Mouse (Mus musculus): ENCODE data around the gene Gid4. TPM values are rescaled to one million over a fixed set of nuclear protein-coding genes. Genes with fewer than 3 reads are reported as not detected.
"Not testable (repeated sequence)": the region's sequence is repeated elsewhere in the genome, so short reads cannot be mapped to it uniquely, and the experiment has no call there.

Gene Gid4
- total RNA-seq, 1 experiment: 19.7 TPM

DNA sequence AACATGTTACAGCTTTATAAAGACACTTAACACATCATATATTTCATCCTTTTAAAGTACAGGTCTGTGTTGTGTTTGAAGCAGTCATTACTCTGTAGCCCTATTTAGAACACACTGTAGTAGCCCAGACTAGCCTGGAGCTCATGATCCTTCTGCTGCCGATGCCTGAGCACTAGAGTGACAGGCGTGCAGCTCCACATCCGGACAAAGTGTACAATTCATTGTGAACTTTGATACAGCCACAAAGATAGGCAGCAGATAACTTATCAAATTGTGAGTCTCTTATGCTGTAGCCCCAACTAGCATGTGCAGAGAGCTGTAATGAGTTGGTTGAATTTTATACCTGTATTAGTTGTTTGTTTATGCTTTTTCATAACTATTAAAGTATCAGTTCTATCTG, 10.7 kb downstream of the Gid4 start:
- DNase-seq (ENCODE audit: low read depth, low spot score): no peak
- no peak overlapping the region for H3K9ac ChIP-seq (ENCODE audit: insufficient read depth, low read depth, low read length, poor library complexity, severe bottlenecking)
- no peak for TF ChIP-seq CHD2 (IDR thresholded peaks at IDR 0.05; ENCODE audit: low read depth, low read length)
- TF ChIP-seq ZC3H11A (IDR thresholded peaks at IDR 0.05; ENCODE audit: borderline replicate concordance, low read depth, low read length): no peak
- no peak for TF ChIP-seq MAFK (IDR thresholded peaks at IDR 0.05; ENCODE audit: insufficient read depth, low read depth, low read length)
- H3K9me3 ChIP-seq (ENCODE audit: control insufficient read depth, insufficient read depth, low read depth, low read length): no peaks in the 10 kb centered on the region
- in situ Hi-C loops (cut with MboI; ENCODE audit: low sequenced_read_pairs in 2 of 2, unreplicated experiment in 2 of 2): no loop called here
- H3K27ac ChIP-seq (ENCODE audit: insufficient read depth, low read depth, low read length, poor library complexity, severe bottlenecking): no peak overlapping the region
- H3K4me3 ChIP-seq (ENCODE audit: insufficient read depth in 1 of 2, low read depth in 1 of 2, low read length in 2 of 2, poor library complexity in 1 of 2, severe bottlenecking in 1 of 2): no peak overlapping the region
- peaks cover 0 to 4% of the 10 kb centered on the region in 2 experiments; a peak in 1 of 4 replicates for H3K4me1 ChIP-seq (ENCODE audit: control insufficient read depth in 2 of 2, insufficient read depth in 2 of 2, low read length in 2 of 2, poor library complexity in 1 of 2)
- peaks cover 2% of the 10 kb centered on the region for H3K36me3 ChIP-seq (ENCODE audit: control insufficient read depth, insufficient read depth, low read length, poor library complexity, severe bottlenecking)

DNA sequence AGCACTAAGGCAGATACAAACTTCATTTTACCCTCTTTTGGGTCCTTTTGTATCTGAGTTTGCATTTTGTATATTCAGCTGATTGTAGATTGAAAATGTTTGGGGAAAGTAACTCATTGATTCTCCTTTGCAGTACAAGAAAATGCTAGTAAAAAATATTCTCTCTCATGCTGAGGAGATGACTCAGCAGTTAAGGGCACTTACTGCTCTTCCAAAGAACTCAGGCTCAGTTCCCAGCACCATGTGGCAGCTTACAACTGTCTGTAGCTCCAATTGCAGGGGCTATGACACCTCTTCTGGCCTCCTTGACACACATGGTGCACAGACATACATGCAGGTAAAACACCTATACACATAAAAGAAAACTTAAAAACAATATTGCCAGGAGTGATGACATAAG, 16.6 kb downstream of the Gid4 start:
- in situ Hi-C loops (cut with MboI; ENCODE audit: low sequenced_read_pairs in 2 of 2, unreplicated experiment in 2 of 2): no loop called here
- no peak for DNase-seq (ENCODE audit: low read depth, low spot score)
- TF ChIP-seq MAFK (IDR thresholded peaks at IDR 0.05; ENCODE audit: insufficient read depth, low read depth, low read length): peak; percentile 67
- TF ChIP-seq ZNF384 (IDR thresholded peaks at IDR 0.05; ENCODE audit: low read depth, low read length): no peak
- no peak for TF ChIP-seq CHD2 (IDR thresholded peaks at IDR 0.05; ENCODE audit: low read depth, low read length)
- no peak for TF ChIP-seq ZC3H11A (IDR thresholded peaks at IDR 0.05; ENCODE audit: borderline replicate concordance, low read depth, low read length)
- TF ChIP-seq HCFC1 (IDR thresholded peaks at IDR 0.05; ENCODE audit: borderline replicate concordance, insufficient read depth, low read length): no peak
- H3K27ac ChIP-seq (ENCODE audit: insufficient read depth, low read depth, low read length, poor library complexity, severe bottlenecking): no peak overlapping the region
- H3K4me1 ChIP-seq (ENCODE audit: control insufficient read depth in 2 of 2, insufficient read depth in 2 of 2, low read length in 2 of 2, poor library complexity in 1 of 2): peaks cover 1 to 8% of the 10 kb centered on the region in 2 experiments; a peak in 3 of 4 replicates
- no peak overlapping the region for H3K4me3 ChIP-seq (ENCODE audit: insufficient read depth in 1 of 2, low read depth in 1 of 2, low read length in 2 of 2, poor library complexity in 1 of 2, severe bottlenecking in 1 of 2)
- H3K9ac ChIP-seq (ENCODE audit: insufficient read depth, low read depth, low read length, poor library complexity, severe bottlenecking): no peak overlapping the region
- peaks cover 11% of the 10 kb centered on the region; the same call in 1 of the 2 replicates for H3K36me3 ChIP-seq (ENCODE audit: control insufficient read depth, insufficient read depth, low read length, poor library complexity, severe bottlenecking)
- no peaks in the 10 kb centered on the region for H3K9me3 ChIP-seq (ENCODE audit: control insufficient read depth, insufficient read depth, low read depth, low read length)

DNA sequence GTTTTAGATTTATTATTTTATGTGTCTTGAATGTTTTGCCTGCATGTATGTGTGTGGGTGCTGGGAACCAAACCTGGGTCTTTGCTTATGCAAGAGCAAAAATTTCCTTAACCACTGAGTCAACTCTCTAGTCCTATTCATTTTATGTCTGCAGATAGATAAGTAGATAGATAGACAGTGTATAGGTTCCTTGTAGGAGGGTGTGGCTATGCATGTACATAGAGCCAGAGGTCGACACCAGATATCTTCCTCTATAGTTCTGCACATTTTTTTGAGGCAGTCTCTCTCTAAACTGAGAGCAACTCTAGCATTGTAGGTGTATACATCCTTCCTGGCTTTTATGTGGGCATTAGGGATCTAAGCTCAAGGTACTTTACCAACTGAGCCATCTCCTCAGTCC, 18.2 kb downstream of the Gid4 start:
- no peak for DNase-seq (ENCODE audit: low read depth, low spot score)
- in situ Hi-C loops (cut with MboI; ENCODE audit: low sequenced_read_pairs in 2 of 2, unreplicated experiment in 2 of 2): no loop called here
- no peak for TF ChIP-seq ZNF384 (IDR thresholded peaks at IDR 0.05; ENCODE audit: low read depth, low read length)
- no peak overlapping the region for H3K27ac ChIP-seq (ENCODE audit: insufficient read depth, low read depth, low read length, poor library complexity, severe bottlenecking)
- H3K4me1 ChIP-seq (ENCODE audit: control insufficient read depth in 2 of 2, insufficient read depth in 2 of 2, low read length in 2 of 2, poor library complexity in 1 of 2): peaks cover 9 to 10% of the 10 kb centered on the region in 2 experiments
- no peak overlapping the region for H3K9ac ChIP-seq (ENCODE audit: insufficient read depth, low read depth, low read length, poor library complexity, severe bottlenecking)
- peaks cover 11% of the 10 kb centered on the region; the same call in 1 of the 2 replicates for H3K36me3 ChIP-seq (ENCODE audit: control insufficient read depth, insufficient read depth, low read length, poor library complexity, severe bottlenecking)
- no peaks in the 10 kb centered on the region for H3K9me3 ChIP-seq (ENCODE audit: control insufficient read depth, insufficient read depth, low read depth, low read length)
- no peak overlapping the region for H3K4me3 ChIP-seq (ENCODE audit: insufficient read depth in 1 of 2, low read depth in 1 of 2, low read length in 2 of 2, poor library complexity in 1 of 2, severe bottlenecking in 1 of 2)

DNA sequence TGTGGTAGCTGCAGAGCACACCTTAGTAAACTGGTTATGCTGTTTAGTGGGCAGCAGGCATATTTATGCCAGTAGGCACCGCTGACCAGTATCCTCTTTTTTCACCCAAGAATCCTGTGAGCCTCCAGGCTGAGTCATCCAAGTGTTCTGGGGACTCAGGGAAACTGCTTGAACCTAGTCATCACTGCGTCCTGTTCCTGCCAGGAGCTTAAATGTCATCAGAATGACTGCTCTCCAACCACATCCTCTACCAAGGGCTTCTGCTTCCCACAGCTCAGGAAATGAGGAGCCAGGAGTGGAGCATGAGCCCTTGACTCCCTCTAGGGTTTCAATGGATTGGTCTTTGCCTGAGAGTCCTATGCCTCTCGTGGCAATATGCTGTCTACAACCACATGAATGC, 19.7 kb downstream of the Gid4 start:
- no peak for TF ChIP-seq HCFC1 (IDR thresholded peaks at IDR 0.05; ENCODE audit: borderline replicate concordance, insufficient read depth, low read length)
- TF ChIP-seq ZNF384 (IDR thresholded peaks at IDR 0.05; ENCODE audit: low read depth, low read length): no peak
- TF ChIP-seq ZC3H11A (IDR thresholded peaks at IDR 0.05; ENCODE audit: borderline replicate concordance, low read depth, low read length): no peak
- TF ChIP-seq CHD2 (IDR thresholded peaks at IDR 0.05; ENCODE audit: low read depth, low read length): no peak
- TF ChIP-seq MAFK (IDR thresholded peaks at IDR 0.05; ENCODE audit: insufficient read depth, low read depth, low read length): no peak
- in situ Hi-C loops (cut with MboI; ENCODE audit: low sequenced_read_pairs in 2 of 2, unreplicated experiment in 2 of 2): no loop called here
- no peak overlapping the region for H3K9ac ChIP-seq (ENCODE audit: insufficient read depth, low read depth, low read length, poor library complexity, severe bottlenecking)
- H3K9me3 ChIP-seq (ENCODE audit: control insufficient read depth, insufficient read depth, low read depth, low read length): no peaks in the 10 kb centered on the region
- no peak overlapping the region for H3K4me3 ChIP-seq (ENCODE audit: insufficient read depth in 1 of 2, low read depth in 1 of 2, low read length in 2 of 2, poor library complexity in 1 of 2, severe bottlenecking in 1 of 2)
- DNase-seq (ENCODE audit: low read depth, low spot score): no peak
- H3K36me3 ChIP-seq (ENCODE audit: control insufficient read depth, insufficient read depth, low read length, poor library complexity, severe bottlenecking): peaks cover 8% of the 10 kb centered on the region; the same call in 1 of the 2 replicates
- no peak overlapping the region for H3K27ac ChIP-seq (ENCODE audit: insufficient read depth, low read depth, low read length, poor library complexity, severe bottlenecking)
- peaks cover 12 to 17% of the 10 kb centered on the region in 2 experiments for H3K4me1 ChIP-seq (ENCODE audit: control insufficient read depth in 2 of 2, insufficient read depth in 2 of 2, low read length in 2 of 2, poor library complexity in 1 of 2)

DNA sequence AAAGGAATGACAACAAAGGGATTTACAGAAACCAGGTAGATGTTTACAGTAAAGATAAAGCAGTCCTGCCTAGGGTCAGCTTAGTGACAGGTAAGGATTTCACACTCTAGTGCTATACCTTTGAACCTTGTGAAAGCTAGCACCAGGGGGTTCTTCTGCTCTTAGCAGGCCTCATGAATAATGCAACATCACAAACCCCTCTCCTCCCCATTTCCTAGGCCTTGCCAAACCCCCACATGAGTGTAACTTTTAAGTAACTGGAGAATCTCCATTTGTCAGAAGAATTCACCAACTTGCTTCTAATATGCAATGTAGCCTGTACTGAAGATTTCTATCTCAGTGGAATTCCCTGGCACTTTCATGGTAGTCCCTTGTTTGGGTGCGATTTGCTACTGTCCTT, 22.7 kb downstream of the Gid4 start:
- peaks cover 21 to 27% of the 10 kb centered on the region in 2 experiments for H3K4me1 ChIP-seq (ENCODE audit: control insufficient read depth in 2 of 2, insufficient read depth in 2 of 2, low read length in 2 of 2, poor library complexity in 1 of 2)
- H3K4me3 ChIP-seq (ENCODE audit: insufficient read depth in 1 of 2, low read depth in 1 of 2, low read length in 2 of 2, poor library complexity in 1 of 2, severe bottlenecking in 1 of 2); H3K9ac ChIP-seq (ENCODE audit: insufficient read depth, low read depth, low read length, poor library complexity, severe bottlenecking); DNase-seq (ENCODE audit: low read depth, low spot score); in situ Hi-C loops (cut with MboI; ENCODE audit: low sequenced_read_pairs in 2 of 2, unreplicated experiment in 2 of 2); H3K9me3 ChIP-seq (ENCODE audit: control insufficient read depth, insufficient read depth, low read depth, low read length): not testable (repeated sequence)
- peak overlapping the region; percentile 67; the same call in 1 of the 2 replicates for H3K27ac ChIP-seq (ENCODE audit: insufficient read depth, low read depth, low read length, poor library complexity, severe bottlenecking)
- H3K36me3 ChIP-seq (ENCODE audit: control insufficient read depth, insufficient read depth, low read length, poor library complexity, severe bottlenecking): peaks cover 21% of the 10 kb centered on the region

All from ES-E14 (cell line).